Mouse (Mus musculus): ENCODE results near the gene Apba2. TPM values are rescaled to one million over a fixed set of nuclear protein-coding genes. Genes with fewer than 3 reads are reported as not detected.

Apba2 gene
- polyA plus RNA-seq, 1 experiment from 2014 or later: 7.3 TPM

- no peaks in the 10 kb centered on the region for H3K27me3 ChIP-seq
- H3K36me3 ChIP-seq: no peaks in the 10 kb centered on the region
- peaks cover 5% of the 10 kb centered on the region; the same call in 1 of the 2 replicates for H3K4me1 ChIP-seq
- H3K9ac ChIP-seq: no peak overlapping the region
- H3K4me2 ChIP-seq (replicated peaks): no peak overlapping the region
- no peak overlapping the region for H3K4me3 ChIP-seq (replicated peaks)
- no peaks in the 10 kb centered on the region for H3K9me3 ChIP-seq (replicated peaks)
- ATAC-seq (ENCODE audit: insufficient number of reproducible peaks, low FRiP score, low TSS enrichment, low read depth): no peak
- WGBS: 62% methylated on average over 5 of the region's 5 CpGs
- H3K27ac ChIP-seq (replicated peaks): no peak overlapping the region
Observed at GRCm38 (mm10) chr7:64633916-64634315, 132.4 kb downstream of the Apba2 start.

GRCm38 (mm10) chr7:64634482-64634881 is 133.0 kb downstream of the Apba2 start:
- H3K9me3 ChIP-seq (replicated peaks): no peaks in the 10 kb centered on the region
- no peak for ATAC-seq (ENCODE audit: insufficient number of reproducible peaks, low FRiP score, low TSS enrichment, low read depth)
- H3K4me2 ChIP-seq (replicated peaks): no peak overlapping the region

GRCm38 (mm10) chr7:64638922-64639321 is 137.4 kb downstream of the Apba2 start:
- ATAC-seq (ENCODE audit: insufficient number of reproducible peaks, low FRiP score, low TSS enrichment, low read depth): no peak
- Histone ChIP-seq H3K9me3 (replicated peaks) (no peaks in the 10 kb centered on the region), H3K4me2 (replicated peaks) (no peak overlapping the region), H3K9ac (no peak overlapping the region), H3K27me3 (no peaks in the 10 kb centered on the region), H3K36me3 (no peaks in the 10 kb centered on the region), H3K27ac (replicated peaks) (no peak overlapping the region), H3K4me1 (no peaks in the 10 kb centered on the region), H3K4me3 (replicated peaks) (no peak overlapping the region)
- WGBS: 78% methylated on average over 4 of the region's 4 CpGs

More at GRCm38 (mm10) chr7:64634482-64634881, 133.0 kb downstream of the Apba2 start:
- Histone ChIP-seq H3K9ac (no peak overlapping the region), H3K4me1 (peaks cover 5% of the 10 kb centered on the region; the same call in 1 of the 2 replicates), H3K27me3 (no peaks in the 10 kb centered on the region), H3K4me3 (replicated peaks) (no peak overlapping the region), H3K36me3 (no peaks in the 10 kb centered on the region), H3K27ac (replicated peaks) (no peak overlapping the region)

GRCm38 (mm10) chr7:64640651-64641050 is 139.1 kb downstream of the Apba2 start:
- 89% methylated on average over 3 of the region's 3 CpGs for WGBS
- Histone ChIP-seq H3K27me3 (no peaks in the 10 kb centered on the region), H3K27ac (replicated peaks) (no peak overlapping the region), H3K9me3 (replicated peaks) (no peaks in the 10 kb centered on the region), H3K9ac (no peak overlapping the region), H3K4me2 (replicated peaks) (no peak overlapping the region), H3K4me1 (no peaks in the 10 kb centered on the region), H3K4me3 (replicated peaks) (no peak overlapping the region), H3K36me3 (no peaks in the 10 kb centered on the region)
- ATAC-seq (ENCODE audit: insufficient number of reproducible peaks, low FRiP score, low TSS enrichment, low read depth): no peak

- no peak overlapping the region for H3K4me2 ChIP-seq (replicated peaks)
- H3K4me3 ChIP-seq (replicated peaks): no peak overlapping the region
- H3K27me3 ChIP-seq: no peaks in the 10 kb centered on the region
- H3K27ac ChIP-seq (replicated peaks): no peak overlapping the region
- H3K4me1 ChIP-seq: no peaks in the 10 kb centered on the region
- no peak overlapping the region for H3K9ac ChIP-seq
- H3K9me3 ChIP-seq (replicated peaks): no peaks in the 10 kb centered on the region
- 38% methylated on average over 1 of the region's 1 CpGs for WGBS
- no peaks in the 10 kb centered on the region for H3K36me3 ChIP-seq
- no peak for ATAC-seq (ENCODE audit: insufficient number of reproducible peaks, low FRiP score, low TSS enrichment, low read depth)
Observed at GRCm38 (mm10) chr7:64642903-64643302, 141.4 kb downstream of the Apba2 start.

GRCm38 (mm10) chr7:64645458-64645857 is 144.0 kb downstream of the Apba2 start:
- H3K9me3 ChIP-seq (replicated peaks): no peaks in the 10 kb centered on the region
- H3K27ac ChIP-seq (replicated peaks): no peak overlapping the region
- no peak overlapping the region for H3K9ac ChIP-seq
- H3K36me3 ChIP-seq: no peaks in the 10 kb centered on the region
- H3K4me3 ChIP-seq (replicated peaks): no peak overlapping the region
- H3K27me3 ChIP-seq: no peaks in the 10 kb centered on the region
- no peaks in the 10 kb centered on the region for H3K4me1 ChIP-seq
- no peak for ATAC-seq (ENCODE audit: insufficient number of reproducible peaks, low FRiP score, low TSS enrichment, low read depth)
- 77% methylated on average over 3 of the region's 3 CpGs for WGBS
- no peak overlapping the region for H3K4me2 ChIP-seq (replicated peaks)

GRCm38 (mm10) chr7:64646046-64646445 is 144.5 kb downstream of the Apba2 start:
- ATAC-seq (ENCODE audit: insufficient number of reproducible peaks, low FRiP score, low TSS enrichment, low read depth): no peak
- no peaks in the 10 kb centered on the region for H3K4me1 ChIP-seq

GRCm38 (mm10) chr7:64648947-64649607 is 147.6 kb downstream of the Apba2 start:
- Histone ChIP-seq H3K4me1 (no peaks in the 10 kb centered on the region), H3K27ac (replicated peaks) (no peak overlapping the region), H3K36me3 (no peaks in the 10 kb centered on the region), H3K9ac (no peak overlapping the region), H3K27me3 (no peaks in the 10 kb centered on the region), H3K4me3 (replicated peaks) (no peak overlapping the region), H3K9me3 (replicated peaks) (no peaks in the 10 kb centered on the region), H3K4me2 (replicated peaks) (no peak overlapping the region)
- no peak for ATAC-seq (ENCODE audit: insufficient number of reproducible peaks, low FRiP score, low TSS enrichment, low read depth)
- 79% methylated on average over 10 of the region's 10 CpGs for WGBS

More at GRCm38 (mm10) chr7:64646046-64646445, 144.5 kb downstream of the Apba2 start:
- Histone ChIP-seq H3K9me3 (replicated peaks) (no peaks in the 10 kb centered on the region), H3K36me3 (no peaks in the 10 kb centered on the region), H3K4me3 (replicated peaks) (no peak overlapping the region), H3K4me2 (replicated peaks) (no peak overlapping the region), H3K27me3 (no peaks in the 10 kb centered on the region), H3K27ac (replicated peaks) (no peak overlapping the region), H3K9ac (no peak overlapping the region)
- WGBS: 54% methylated on average over 6 of the region's 6 CpGs

GRCm38 (mm10) chr7:64651963-64652362 is 150.5 kb downstream of the Apba2 start:
- no peak for ATAC-seq (ENCODE audit: insufficient number of reproducible peaks, low FRiP score, low TSS enrichment, low read depth)
- no peaks in the 10 kb centered on the region for H3K27me3 ChIP-seq
- 61% methylated on average over 3 of the region's 3 CpGs for whole genome bisulfite sequencing
- H3K4me3 ChIP-seq (replicated peaks): no peak overlapping the region
- no peak overlapping the region for H3K9ac ChIP-seq
- H3K36me3 ChIP-seq: no peaks in the 10 kb centered on the region
- H3K4me1 ChIP-seq: no peaks in the 10 kb centered on the region
- H3K27ac ChIP-seq (replicated peaks): no peak overlapping the region
- H3K4me2 ChIP-seq (replicated peaks): no peak overlapping the region
- no peaks in the 10 kb centered on the region for H3K9me3 ChIP-seq (replicated peaks)

- 43% methylated on average over 7 of the region's 7 CpGs for WGBS
- Histone ChIP-seq H3K9me3 (replicated peaks) (no peaks in the 10 kb centered on the region), H3K36me3 (no peaks in the 10 kb centered on the region), H3K27ac (replicated peaks) (no peak overlapping the region), H3K9ac (no peak overlapping the region), H3K4me2 (replicated peaks) (no peak overlapping the region), H3K4me1 (no peaks in the 10 kb centered on the region), H3K27me3 (no peaks in the 10 kb centered on the region), H3K4me3 (replicated peaks) (no peak overlapping the region)
- ATAC-seq (ENCODE audit: insufficient number of reproducible peaks, low FRiP score, low TSS enrichment, low read depth): no peak
Observed at GRCm38 (mm10) chr7:64656787-64657186, 155.3 kb downstream of the Apba2 start.

GRCm38 (mm10) chr7:64658914-64659313 is 157.4 kb downstream of the Apba2 start:
- Histone ChIP-seq H3K4me1 (no peaks in the 10 kb centered on the region), H3K27me3 (no peaks in the 10 kb centered on the region), H3K36me3 (no peaks in the 10 kb centered on the region), H3K9ac (no peak overlapping the region), H3K4me2 (replicated peaks) (no peak overlapping the region), H3K4me3 (replicated peaks) (no peak overlapping the region), H3K27ac (replicated peaks) (no peak overlapping the region), H3K9me3 (replicated peaks) (no peaks in the 10 kb centered on the region)
- no peak for ATAC-seq (ENCODE audit: insufficient number of reproducible peaks, low FRiP score, low TSS enrichment, low read depth)
- WGBS: 53% methylated on average over 4 of the region's 4 CpGs

- Histone ChIP-seq H3K4me1 (no peaks in the 10 kb centered on the region), H3K4me3 (replicated peaks) (no peak overlapping the region), H3K27ac (replicated peaks) (no peak overlapping the region), H3K27me3 (no peaks in the 10 kb centered on the region), H3K4me2 (replicated peaks) (no peak overlapping the region), H3K36me3 (no peaks in the 10 kb centered on the region), H3K9ac (no peak overlapping the region), H3K9me3 (replicated peaks) (no peaks in the 10 kb centered on the region)
- WGBS: 62% methylated on average over 8 of the region's 8 CpGs
- ATAC-seq (ENCODE audit: insufficient number of reproducible peaks, low FRiP score, low TSS enrichment, low read depth): no peak
Observed at GRCm38 (mm10) chr7:64659328-64659727, 157.8 kb downstream of the Apba2 start.

All from embryonic facial prominence, embryonic 15.5 days (tissue).